Mouse (Mus musculus) ES-E14 (cell line): Measurements from ENCODE around the gene B230219D22Rik.

Experiments
- CHD2 ChIP-seq: IDR thresholded peaks from 2 replicates; pipeline ENCODE4 v1.6.1; 2014; ENCODE audit warnings: mild to moderate bottlenecking, low read depth, low read length, inconsistent platforms
- MAFK ChIP-seq: IDR thresholded peaks from 2 replicates; pipeline ENCODE4 v1.6.1; 2014; ENCODE audit warnings: mild to moderate bottlenecking, low read depth, low read length, inconsistent platforms; ENCODE audit not compliant: insufficient read depth
- ZNF384 ChIP-seq: IDR thresholded peaks from 2 replicates; pipeline ENCODE4 v1.6.1; 2012; ENCODE audit warnings: low read depth, low read length, inconsistent platforms

- TF ChIP-seq ZNF384: peak; percentile 86
- no peak for TF ChIP-seq CHD2
- no peak for TF ChIP-seq MAFK
These were observed 23.1 kb downstream of the B230219D22Rik start for GRCm38 (mm10) chr13:55715908-55716510.
